Mouse (Mus musculus) heart, postnatal 0 days (tissue): Measurements from ENCODE around the gene Wnk1.

Experiments used
- CTCF ChIP-seq: IDR thresholded peaks from 2 replicates; pipeline ENCODE4 v1.5.1; 2016; ENCODE audit warnings: antibody characterized with exemption, control low read depth, low read depth
- EP300 ChIP-seq: IDR thresholded peaks from 2 replicates; pipeline ENCODE4 v1.6.1; 2016; ENCODE audit warnings: antibody characterized with exemption, low read depth

DNA sequence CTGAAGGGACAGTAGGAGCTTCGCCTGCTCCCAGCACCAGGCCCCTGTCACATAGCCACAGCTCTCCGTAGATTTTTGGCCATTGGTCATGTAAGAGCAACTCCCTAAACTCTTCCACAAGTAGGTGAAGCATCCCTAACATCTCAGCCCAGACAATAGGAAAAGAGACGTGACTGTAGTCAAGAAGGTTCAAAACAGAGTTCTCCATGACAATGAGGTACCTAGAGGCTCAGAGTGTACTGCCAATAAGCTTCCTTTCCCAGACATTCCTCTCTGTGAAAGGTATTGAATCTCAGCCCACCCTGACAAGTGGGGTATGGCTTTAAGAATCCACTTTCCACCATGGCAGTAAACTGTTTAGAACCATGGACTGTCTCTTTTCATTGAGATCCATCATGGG is 31.1 kb upstream of the Wnk1 start:
- no peak for TF ChIP-seq CTCF
- TF ChIP-seq EP300 = no peak
